Mouse (Mus musculus) midbrain, embryonic 10.5 days (tissue): ENCODE results near the gene Try10. TPM values are rescaled to one million over a fixed set of nuclear protein-coding genes. Genes with fewer than 3 reads are reported as not detected.
"Not testable (repeated sequence)": the region's sequence is repeated elsewhere in the genome, so short reads cannot be mapped to it uniquely, and the experiment has no call there.

Source experiments
- DNase-seq: peaks from one replicate; pipeline ENCODE4 v3.0.0-alpha.2; 2017; ENCODE audit warnings: low spot score
- H3K27ac ChIP-seq: fragments of 300-500 bp; sonication (generic); replicated peaks from 2 replicates; pipeline ENCODE4 v1.5.1; 2016; ENCODE audit warnings: mild to moderate bottlenecking
- H3K27me3 ChIP-seq: fragments of 300-500 bp; sonication (generic); 2 replicates; pipeline ENCODE4 v1.6.1; 2016; ENCODE audit warnings: low read depth, mild to moderate bottlenecking; ENCODE audit not compliant: poor library complexity, severe bottlenecking
- H3K36me3 ChIP-seq: fragments of 300-500 bp; sonication (generic); 2 replicates; pipeline ENCODE4 v1.6.1; 2016; ENCODE audit warnings: mild to moderate bottlenecking, moderate library complexity
- H3K4me1 ChIP-seq: fragments of 300-500 bp; sonication (generic); 2 replicates; pipeline ENCODE4 v1.6.1; 2016
- H3K4me3 ChIP-seq: fragments of 300-500 bp; sonication (generic); 2 replicates; pipeline ENCODE4 v1.5.1; 2016; ENCODE audit warnings: mild to moderate bottlenecking, moderate library complexity
- H3K9me3 ChIP-seq: fragments of 300-500 bp; sonication (generic); replicated peaks from 2 replicates; pipeline ENCODE4 v1.6.1; 2016; ENCODE audit warnings: mild to moderate bottlenecking
- WGBS: fragments of 180-500 bp; shearing (Covaris S2); methylation state at CpG from one replicate; pipeline ENCODE4 v1.1.7; 2016; 5-methylcytosine and 5-hydroxymethylcytosine counted together
- polyA plus RNA-seq: library from polyadenylated mRNA; unstranded; fragments of >200 nt; fragmentation: Nextera tagmentation; extraction: Ambion mirVana; gene quantifications from 2 replicates; pipeline ENCODE4 v1.2.1, GENCODE M21; 2016

The Try10 gene
- polyA plus RNA-seq: not detected in 2 replicates

- Histone ChIP-seq H3K4me1 (no peaks in the 10 kb centered on the region), H3K27me3 (no peaks in the 10 kb centered on the region), H3K36me3 (no peaks in the 10 kb centered on the region), H3K27ac (no peak within 1 kb of the TSS), H3K4me3 (no peak within 1 kb of the TSS), H3K9me3 (no peaks in the 10 kb centered on the region)
- WGBS: 89% methylated on average over 2 of the region's 2 CpGs
- no peak for DNase-seq
These were observed at the start of gene Try10 for GRCm38 (mm10) chr6:41353932-41354331. Gene Try10 (plus strand): TSS chr6:41354105.

DNA sequence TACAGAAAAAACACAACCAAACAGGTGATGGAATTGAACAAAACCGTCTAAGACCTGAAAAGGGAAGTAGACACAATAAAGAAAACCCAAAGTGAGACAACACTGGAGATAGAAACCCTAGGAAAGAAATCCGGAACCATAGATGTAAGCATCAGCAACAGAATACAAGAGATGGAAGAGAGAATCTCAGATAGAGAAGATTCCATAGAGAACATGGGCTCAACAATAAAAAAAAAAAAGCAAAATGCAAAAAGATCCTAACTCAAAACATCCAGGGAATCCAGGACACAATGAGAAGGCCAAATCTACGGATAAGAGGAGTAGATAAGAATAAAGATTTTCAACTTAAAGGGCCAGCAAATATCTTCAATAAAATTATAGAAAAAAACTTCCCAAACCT lies 37.2 kb upstream of the Try10 start, which contains the start of gene Try5:
Gene Try5 (minus strand): TSS at position 101 of the 400 bp plus-strand sequence.
- not testable (repeated sequence) for H3K27ac ChIP-seq, H3K4me1 ChIP-seq, DNase-seq, H3K36me3 ChIP-seq, H3K27me3 ChIP-seq, H3K9me3 ChIP-seq, H3K4me3 ChIP-seq
- WGBS: 88% methylated on average over 3 of the region's 3 CpGs

DNA sequence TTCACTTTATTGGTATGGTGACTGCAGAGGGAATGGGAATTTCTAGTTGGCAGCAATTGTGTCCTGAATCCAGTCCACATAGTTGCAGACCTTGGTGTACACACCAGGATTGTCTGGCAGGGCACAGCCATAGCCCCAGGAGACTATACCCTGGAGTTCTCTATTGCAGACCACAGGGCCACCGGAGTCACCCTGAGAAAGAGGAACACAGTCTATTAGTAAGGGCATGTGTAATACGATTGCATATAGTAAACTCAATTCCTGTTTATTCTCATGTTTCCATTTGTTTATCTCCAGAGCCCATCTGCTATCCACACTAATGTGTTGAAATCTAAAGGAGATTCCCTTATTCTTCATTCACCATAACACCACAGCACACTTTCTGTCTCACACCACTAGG lies 19.9 kb downstream of the Try10 start:
- H3K4me3 ChIP-seq, H3K27ac ChIP-seq, DNase-seq, H3K4me1 ChIP-seq, H3K9me3 ChIP-seq, H3K27me3 ChIP-seq, H3K36me3 ChIP-seq: not testable (repeated sequence)
- WGBS: 94% methylated on average over 2 of the region's 2 CpGs

DNA sequence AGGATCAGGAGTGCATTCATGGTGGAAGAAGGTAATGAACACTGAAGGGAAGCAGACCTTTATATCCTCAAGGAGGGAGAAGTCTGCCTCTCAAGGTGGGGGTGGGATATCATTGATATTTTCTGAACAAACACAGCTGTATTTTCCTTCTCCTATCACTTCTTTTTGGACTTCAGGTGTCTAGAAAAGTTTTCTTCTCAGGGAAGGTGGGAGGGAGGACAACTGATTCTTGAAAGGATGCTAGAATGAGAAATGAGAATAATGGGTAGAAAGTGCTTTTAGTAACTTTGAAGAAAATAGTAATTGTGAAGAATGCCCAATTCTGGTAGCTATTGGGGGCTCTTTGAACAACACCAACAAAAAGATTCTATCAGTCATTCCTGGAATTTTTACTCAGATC lies 23.7 kb downstream of the Try10 start, which contains the start of gene Prss3:
Gene Prss3 (minus strand): TSS at position 101 of the 400 bp plus-strand sequence.
- not testable (repeated sequence) for H3K27me3 ChIP-seq, H3K9me3 ChIP-seq, H3K27ac ChIP-seq, H3K4me1 ChIP-seq, DNase-seq, H3K36me3 ChIP-seq, H3K4me3 ChIP-seq

DNA sequence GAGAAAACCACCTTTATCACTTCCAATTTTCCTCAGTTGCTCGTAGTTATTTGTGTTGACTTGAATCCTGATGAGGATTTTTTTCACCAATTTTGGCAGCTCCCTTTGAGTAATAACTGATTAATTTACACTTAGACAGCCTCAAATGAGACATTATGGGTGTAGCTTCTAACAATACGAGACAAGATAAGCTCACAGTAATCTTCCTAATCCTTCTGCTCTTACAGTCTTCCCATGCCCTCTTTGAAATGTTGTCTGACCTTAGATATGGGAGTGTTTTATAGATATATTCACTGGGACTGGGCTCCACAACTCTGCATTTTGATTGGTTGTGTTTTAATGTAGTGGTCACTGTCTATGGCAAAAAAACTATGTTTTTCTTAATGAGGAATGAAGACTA lies 32.9 kb downstream of the Try10 start:
- Histone ChIP-seq H3K27ac (no peak overlapping the region), H3K27me3 (no peaks in the 10 kb centered on the region), H3K9me3 (no peaks in the 10 kb centered on the region), H3K4me3 (no peak overlapping the region), H3K36me3 (no peaks in the 10 kb centered on the region), H3K4me1 (no peaks in the 10 kb centered on the region)
- no peak for DNase-seq
- 84% methylated on average over 2 of the region's 2 CpGs for WGBS

GRCm38 (mm10) chr6:41391640-41392039 lies 37.7 kb downstream of the Try10 start:
- H3K27ac ChIP-seq, H3K27me3 ChIP-seq, H3K4me1 ChIP-seq, DNase-seq, H3K9me3 ChIP-seq, H3K4me3 ChIP-seq, H3K36me3 ChIP-seq: not testable (repeated sequence)
- WGBS: 74% methylated on average over 1 of the region's 1 CpGs

- H3K36me3 ChIP-seq, H3K27ac ChIP-seq, DNase-seq, H3K9me3 ChIP-seq, H3K27me3 ChIP-seq, H3K4me3 ChIP-seq, H3K4me1 ChIP-seq: not testable (repeated sequence)
These were observed 38.2 kb downstream of the Try10 start, which contains the start of gene Gm5771 for GRCm38 (mm10) chr6:41392056-41392455. Gene Gm5771 (plus strand): TSS chr6:41392356.

Other genes with a start within 250 kb of the Try10 start
- gene Try4, start 51.8 kb upstream of the Try10 start, polyA plus RNA-seq: not detected in 2 replicates
- gene Try5, start 37.3 kb upstream of the Try10 start, polyA plus RNA-seq: not detected in 2 replicates
- gene Prss3, start 23.6 kb downstream of the Try10 start, polyA plus RNA-seq: not detected in 2 replicates
- gene Gm5771, start 38.3 kb downstream of the Try10 start, polyA plus RNA-seq: not detected in 2 replicates
- not detected in 2 replicates for gene Gm10334, start 92.0 kb downstream of the Try10 start, polyA plus RNA-seq
- not detected in 2 replicates for gene Prss1, start 104.8 kb downstream of the Try10 start, polyA plus RNA-seq
- not detected in 2 replicates for gene Prss2, start 167.7 kb downstream of the Try10 start, polyA plus RNA-seq